Mouse (Mus musculus): ENCODE results near the gene Scin. TPM values are rescaled to one million over a fixed set of nuclear protein-coding genes. Genes with fewer than 3 reads are reported as not detected.
"Not testable (repeated sequence)": the region's sequence is repeated elsewhere in the genome, so short reads cannot be mapped to it uniquely, and the experiment has no call there.

Scin gene
- 1 to 10 TPM; 1.4 to 2.5 (median 2.0) TPM for total RNA-seq (2022)

DNA sequence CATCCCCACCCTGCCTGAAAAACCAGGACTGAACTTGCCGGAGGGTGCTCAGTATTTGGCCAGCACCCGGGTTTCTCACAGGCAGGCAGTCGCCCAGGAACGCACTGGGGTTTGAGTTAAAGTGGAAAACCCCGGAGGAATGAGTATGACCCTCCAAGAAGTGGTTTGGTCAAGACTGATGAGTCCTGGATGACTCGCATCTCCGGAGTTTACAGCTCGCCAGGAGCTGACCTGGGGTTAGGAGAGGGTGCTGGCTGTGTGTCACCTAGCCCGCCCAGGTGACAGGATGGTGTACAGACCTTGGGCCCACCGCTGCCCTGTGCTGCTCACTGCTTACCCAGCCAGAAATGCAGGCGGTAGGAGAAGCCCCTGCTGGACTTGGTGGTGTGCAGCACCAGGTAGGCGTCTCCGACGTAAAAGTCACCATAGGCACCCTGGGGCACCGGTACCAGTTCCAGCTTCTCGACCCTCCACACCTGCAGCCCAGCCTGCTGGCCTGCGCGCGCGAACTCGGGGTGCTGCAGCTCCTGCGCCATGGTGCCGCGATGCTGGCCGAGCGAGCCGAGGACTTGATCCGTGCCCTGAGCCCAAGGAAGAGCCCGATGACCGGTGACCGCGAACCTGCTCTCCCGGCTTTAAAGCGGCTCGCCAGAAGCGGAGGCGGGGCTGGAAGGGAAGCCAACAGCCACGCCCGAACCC is at the start of gene Scin:
Gene Scin (minus strand): TSS at position 656 of the 699 bp plus-strand sequence.
- no peak for DNase-seq (ENCODE audit: low spot score in 2 of 2)

DNA sequence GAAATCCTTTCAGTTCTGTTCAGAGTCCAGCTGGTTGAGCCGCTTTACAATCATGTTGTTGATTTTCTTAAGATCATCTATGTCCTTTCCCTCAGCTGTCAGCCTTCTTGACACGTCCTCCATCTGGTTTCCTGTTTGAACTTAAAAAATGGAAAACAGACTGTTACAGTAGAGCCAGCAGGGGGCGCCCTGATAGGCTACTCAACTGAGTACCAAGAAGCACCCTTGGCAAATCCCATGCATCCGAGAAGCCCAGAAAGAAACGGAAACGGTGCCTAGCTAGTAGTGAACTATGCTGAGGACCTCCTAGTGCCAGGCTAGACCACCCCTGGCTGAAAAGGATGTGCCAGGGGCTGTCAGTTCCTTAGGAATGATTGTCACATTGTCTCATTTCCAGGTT is 43.1 kb upstream of the Scin start:
- no peak for DNase-seq (ENCODE audit: low spot score in 2 of 2)

DNA sequence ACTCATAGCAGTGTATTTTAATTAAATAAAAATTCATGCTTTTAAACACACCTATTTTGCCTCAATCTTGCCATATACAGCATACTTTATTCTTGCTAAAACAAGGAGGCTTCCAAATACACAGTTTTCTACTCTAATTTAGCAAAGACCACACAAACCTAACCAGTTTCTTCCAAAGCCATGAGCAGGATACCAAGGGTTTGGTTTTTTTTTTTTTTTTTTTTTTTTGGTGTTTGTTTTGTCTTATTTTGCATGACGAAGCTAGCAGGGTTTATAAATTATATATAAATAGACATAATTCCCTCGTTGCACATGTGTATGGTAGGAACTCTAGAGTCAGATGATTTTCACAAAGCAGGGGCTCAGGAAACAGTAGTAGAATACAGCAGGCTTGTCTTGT is 42.1 kb upstream of the Scin start:
- DNase-seq (ENCODE audit: low spot score in 2 of 2), result no peak

DNA sequence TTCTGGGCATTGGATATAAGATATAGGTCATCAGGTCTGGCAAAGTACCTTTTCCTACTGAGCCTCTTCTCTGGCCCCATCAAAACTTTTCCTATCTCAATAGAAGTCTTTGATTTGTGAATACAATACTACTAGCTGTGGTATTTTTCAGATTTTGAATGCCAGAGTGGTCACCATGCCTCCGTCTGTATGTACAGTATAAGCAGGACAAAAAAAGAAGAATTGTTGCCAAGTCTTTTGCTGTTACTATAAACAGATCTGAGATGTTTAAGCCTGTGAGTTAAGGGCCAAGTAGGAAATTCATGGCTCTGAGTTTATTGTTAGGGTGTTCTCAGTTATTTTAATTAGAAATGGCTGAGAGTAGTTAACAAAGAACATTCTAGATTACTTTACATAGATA is 41.1 kb upstream of the Scin start:
- not testable (repeated sequence) for DNase-seq (ENCODE audit: low spot score in 2 of 2)

DNA sequence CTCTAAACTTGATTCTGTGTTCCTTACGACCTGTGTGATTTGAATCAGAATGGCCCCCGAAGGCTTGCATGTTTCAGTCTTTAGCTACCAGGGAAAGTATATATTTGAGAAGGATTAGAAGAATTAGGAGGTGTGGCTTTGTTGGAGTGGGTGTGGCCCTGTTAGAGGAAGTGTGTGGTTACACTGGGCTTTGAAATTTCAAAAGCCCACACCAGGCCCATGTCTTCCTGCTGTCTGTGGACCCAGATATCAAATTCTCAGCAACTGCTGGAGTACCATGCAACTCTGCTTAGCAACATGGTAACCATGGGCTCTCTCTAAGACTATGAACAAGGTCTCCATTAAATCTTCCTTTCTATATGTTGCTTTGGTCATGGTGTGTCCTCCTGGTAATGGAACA is 37.6 kb upstream of the Scin start:
- DNase-seq (ENCODE audit: low spot score in 2 of 2), result no peak

DNA sequence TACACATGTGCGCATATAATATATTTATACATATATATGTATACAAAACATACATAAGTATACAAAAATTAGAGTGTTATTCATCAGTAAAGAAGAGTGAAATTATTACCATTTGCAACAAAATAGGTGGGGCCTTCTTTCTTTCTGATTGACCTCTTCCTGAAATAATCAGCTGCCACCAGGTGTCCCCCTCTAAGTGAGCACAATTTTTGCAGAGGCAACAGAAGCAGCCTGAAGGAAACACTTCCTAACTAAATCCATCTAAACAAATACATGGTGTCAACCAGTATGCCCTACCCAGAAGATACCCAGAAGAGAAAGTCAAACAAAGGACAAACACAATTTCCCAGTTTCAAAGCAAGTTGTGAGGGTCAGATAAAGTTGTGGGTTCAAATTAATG is 35.6 kb upstream of the Scin start:
- DNase-seq (ENCODE audit: low spot score in 2 of 2), result no peak

DNA sequence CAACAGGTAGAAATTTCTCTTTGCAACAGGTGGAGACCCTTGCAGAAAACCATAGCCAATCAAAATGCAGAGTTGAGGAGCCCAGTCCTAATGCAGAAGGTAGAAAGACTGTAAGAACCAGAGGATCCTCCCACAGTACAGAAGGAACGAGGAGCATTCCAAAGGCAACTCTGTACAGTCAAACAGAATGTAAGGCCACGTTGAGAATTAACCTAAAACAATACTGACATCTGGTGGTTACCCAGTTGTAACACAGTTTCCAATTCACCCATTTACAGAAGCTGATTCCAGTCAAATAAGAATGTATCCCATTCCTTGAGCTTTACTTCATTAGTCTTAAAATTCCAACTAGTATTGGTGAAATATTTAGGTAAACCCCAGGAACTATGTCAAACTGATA is 30.6 kb upstream of the Scin start:
- no peak for DNase-seq (ENCODE audit: low spot score in 2 of 2)

DNA sequence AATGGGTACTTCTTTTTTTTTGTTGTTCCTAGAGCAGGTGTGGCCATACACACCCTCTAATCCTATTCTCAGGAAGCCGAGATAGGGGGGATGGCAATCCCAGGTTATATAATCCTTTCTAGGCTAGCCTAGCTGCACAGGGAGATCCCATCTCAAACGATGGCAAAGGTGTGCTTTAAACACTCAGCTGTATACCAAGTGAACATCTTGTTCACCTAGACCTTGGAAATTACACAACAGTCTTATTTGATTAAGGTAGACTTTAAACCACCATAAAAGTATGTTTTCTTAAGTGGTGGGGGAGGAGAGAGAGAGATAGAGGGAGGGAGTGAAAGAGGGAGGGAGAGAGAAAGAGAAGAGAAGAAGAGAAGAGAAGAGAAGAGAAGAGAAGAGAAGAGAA is 26.7 kb upstream of the Scin start:
- no peak for DNase-seq (ENCODE audit: low spot score in 2 of 2)

DNA sequence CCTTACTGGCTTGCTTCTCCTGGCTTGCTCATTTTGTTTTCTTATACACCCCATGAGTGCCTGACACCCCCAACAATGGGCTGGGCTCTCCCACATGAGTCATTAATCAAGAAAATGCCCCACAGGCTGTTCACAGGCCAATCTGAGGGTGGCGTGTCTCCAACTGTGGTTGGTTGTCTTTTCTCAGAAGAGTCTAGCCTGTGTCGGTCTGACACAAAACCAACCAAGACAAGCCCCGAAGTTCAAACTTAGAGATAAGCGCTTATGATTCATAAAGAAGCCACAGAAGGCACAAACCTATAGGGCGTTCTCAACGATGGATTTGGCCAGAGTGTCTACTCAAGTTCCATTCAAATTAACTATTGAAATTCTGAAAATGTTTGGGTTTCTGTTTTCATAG is 20.2 kb upstream of the Scin start:
- no peak for DNase-seq (ENCODE audit: low spot score in 2 of 2)

DNA sequence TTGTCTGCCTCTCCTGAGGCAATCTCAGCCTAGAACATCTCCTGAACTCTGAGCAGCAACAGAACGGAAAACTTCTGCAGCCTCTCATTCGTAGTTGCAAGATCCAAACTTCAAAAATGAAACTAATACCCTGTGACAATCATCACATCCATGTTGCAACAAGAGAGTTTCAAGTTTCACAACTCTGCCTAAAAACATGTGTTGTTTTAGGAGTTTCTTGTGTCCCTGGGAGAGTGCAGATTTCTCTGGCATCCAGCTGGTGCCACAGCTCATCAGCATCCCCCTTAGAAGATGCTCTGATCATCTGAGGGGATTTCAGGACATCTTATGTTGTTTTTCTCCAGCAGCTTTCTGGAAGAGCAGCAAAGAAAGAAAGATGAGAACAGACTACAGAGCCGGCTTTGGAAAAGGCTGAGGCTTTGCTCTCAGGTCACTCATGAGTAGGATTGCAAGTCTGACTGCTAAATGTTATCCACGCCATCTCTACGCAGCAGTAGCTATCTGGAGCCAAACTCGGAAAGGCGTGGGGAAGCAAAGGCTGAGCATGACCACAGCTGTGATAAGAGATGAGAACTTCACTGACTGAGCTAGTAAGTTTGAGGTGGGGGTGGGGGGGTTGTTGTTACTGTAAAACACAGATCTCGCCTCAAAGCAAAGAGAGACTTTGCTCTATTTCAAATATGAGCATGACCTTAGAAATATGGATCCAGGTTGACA is 18.5 kb upstream of the Scin start:
- no peak for DNase-seq (ENCODE audit: low spot score in 2 of 2)

DNA sequence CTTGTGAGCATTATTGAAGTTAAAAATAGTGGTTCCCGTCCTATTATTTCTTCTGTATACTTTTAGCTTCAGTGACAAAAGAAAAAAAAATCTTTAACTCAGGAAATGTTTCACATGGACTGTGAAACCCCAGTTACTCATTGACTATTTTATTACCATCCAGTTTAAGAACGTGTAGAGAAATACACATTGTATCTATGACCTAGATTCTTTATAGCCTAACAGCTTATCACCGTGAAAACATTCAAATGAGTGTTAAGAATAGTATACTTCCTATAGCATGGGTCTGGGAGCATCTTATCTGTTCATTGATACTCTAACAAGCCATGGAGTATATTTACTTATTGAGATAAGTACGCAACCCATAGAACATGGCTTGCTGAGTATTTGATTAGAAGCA is 13.3 kb upstream of the Scin start:
- DNase-seq (ENCODE audit: low spot score in 2 of 2), result no peak

DNA sequence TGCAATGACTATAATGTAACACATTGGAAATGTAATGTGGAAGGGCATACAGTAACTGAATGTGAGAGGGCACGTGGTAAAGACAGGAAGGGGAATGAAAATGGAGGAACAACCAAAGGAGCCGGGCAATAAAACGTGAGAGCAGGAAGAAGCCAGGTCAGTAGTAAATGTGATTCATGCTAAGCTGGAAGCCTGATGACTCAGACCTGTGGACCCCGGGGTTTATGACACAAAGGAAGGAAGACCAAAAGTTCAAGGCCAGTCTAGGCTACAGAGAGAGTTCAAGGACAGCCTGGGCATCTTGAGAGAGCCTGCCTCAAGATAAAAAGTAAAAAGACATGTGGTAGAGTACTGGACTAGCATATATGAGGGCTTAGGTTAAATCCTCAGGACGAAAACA is 12.5 kb upstream of the Scin start:
- DNase-seq (ENCODE audit: low spot score in 2 of 2), result no peak

DNA sequence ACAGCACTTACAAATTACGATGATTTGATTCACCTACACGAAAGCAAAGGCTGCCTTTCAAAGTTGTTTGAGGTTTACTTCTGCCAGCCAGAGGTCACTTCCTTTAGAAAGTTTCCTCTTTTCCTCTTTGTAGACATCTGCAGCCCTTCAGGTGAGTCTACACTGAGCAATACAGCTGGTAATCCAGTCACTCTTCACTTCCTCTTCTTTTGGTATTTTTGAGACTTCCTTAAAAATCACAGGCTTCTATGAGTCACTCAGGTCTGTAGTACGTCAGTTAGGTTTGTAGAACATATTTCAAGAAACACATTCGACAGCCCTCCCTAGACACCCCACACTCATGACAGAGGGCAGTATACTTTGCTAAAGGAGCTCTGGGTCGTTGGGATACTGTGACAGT is 6.7 kb upstream of the Scin start:
- DNase-seq (ENCODE audit: low spot score in 2 of 2), result no peak

DNA sequence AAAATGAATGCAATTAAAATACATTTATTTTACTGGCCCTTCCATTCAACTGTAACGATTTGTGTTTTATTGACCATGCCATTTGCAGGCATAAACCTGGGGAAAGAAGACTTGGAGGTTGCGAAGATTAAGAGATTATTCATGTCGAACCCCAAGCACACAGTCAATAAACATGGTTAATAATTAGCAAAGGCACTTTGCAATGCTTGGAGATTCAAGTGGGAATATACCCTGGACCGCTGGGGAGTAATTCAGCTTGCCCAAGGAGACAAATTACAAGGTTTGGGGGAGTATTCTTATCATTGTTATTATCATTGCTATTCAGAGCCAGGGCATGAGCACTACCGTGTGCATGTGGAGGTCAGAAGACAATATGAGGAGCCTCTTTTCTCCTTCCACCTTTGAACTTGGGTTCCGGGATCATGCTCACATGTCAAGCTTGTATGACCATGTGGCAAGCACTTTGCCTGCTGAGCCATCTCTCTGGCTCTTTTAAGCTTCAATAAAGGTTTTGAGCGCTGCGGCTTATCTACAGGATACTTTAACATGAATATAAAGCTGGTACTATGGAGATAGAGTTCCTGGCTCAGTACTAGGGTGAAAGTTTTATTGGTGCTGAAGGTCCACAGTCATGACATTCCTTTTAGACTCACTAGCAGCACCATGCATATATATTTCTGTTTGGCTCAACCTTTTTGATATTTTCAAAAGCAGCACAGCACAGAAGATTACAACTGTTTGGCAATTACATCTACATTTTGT is 5.6 kb upstream of the Scin start:
- no peak for DNase-seq (ENCODE audit: low spot score in 2 of 2)

DNA sequence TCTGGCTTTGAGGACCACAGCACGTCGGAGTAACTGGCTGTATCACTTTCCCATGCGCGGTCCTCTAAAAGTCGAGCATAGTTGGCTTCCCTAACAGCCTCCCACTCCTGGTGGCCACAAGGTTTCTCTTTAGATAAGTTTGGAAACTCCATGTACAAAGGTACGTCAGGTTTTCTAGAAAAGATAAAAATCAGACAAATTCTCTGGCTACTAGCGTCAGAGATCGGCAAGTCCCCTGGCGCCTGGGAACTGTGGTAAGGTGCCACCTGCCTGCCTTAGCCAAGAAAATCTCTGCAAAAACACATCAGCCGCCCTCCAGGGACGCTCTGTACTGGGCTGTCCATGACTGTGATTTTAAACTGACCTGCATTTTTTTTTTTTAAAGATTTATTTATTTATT is 501 bp upstream of the Scin start:
- no peak for DNase-seq (ENCODE audit: low spot score in 2 of 2)

DNA sequence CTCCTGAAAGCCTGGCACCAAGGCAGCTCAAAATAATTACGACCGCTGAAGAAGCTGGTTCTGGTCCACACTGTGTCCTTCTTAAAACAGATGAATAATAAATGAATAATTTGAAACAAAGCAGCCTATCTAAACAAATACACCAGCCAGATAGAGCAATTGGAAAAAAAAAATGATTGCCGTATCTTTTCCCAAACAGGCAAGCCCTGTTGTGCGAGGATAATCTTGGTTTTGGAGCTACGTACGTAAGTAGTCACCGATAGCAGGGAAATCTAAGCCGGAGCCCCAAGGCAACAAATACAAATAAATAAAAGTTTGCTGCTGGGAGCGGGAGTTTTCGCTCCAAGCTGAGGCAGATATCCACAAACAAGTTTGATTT is 845 bp downstream of the Scin start:
- DNase-seq (ENCODE audit: low spot score in 2 of 2), result no peak

DNA sequence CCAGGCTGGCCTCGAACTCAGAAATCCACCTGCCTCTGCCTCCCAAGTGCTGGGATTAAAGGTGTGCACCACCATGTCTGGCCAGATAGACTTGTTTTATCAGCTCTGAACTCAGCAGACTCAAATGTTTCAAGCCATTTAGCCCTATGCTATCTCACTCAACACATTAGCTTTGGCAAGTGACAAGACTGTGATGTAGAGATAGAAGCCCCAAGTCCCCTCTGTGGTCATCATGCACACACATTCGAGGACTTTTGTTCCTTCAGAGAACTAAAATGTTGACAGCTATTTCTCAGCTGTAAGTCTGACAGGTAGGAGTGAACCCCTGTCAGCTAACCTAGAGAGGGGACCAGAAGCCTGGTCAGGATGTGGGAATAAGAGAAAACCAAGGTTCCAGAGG is 15.2 kb downstream of the Scin start:
- no peak for DNase-seq (ENCODE audit: low spot score in 2 of 2)

DNA sequence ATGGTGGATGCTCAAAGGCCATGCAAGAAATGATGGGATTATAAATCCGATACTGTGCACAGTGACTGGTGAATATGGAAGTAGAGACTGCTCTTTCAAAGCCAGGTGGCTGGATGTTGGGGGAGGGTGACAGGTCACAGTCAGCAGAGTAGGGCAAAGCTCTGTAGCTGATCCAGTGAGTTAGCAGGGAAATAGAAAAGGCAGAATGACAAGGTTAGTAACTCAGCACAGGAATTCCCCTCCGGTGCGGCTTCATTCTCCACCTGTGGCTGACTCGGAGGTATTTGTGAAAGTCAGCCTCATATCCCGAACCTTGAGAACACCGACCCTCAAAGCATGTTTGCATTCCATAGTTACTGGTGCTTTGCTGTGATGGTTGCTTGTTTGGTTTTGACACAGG is 17.0 kb downstream of the Scin start:
- no peak for DNase-seq (ENCODE audit: low spot score in 2 of 2)

DNA sequence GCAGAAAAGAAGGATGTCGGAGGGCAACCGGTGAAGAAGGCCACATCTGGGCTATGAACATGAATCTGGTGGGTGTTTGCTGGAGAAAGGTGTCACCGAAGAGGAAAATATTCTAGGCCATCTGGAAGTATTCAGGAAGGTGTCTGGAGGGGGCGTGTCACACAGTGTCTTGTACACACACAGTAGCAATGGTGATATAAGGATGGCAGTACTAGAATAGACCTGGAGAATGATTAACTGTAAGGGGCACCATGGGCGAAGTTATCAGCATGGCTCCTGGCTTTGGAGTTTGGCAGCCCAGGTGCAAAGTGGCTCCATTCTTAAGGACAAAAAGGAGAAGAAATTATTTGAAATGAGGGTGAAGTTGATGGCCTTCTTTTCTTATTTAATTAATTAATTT is 17.8 kb downstream of the Scin start:
- DNase-seq (ENCODE audit: low spot score in 2 of 2), result no peak

DNA sequence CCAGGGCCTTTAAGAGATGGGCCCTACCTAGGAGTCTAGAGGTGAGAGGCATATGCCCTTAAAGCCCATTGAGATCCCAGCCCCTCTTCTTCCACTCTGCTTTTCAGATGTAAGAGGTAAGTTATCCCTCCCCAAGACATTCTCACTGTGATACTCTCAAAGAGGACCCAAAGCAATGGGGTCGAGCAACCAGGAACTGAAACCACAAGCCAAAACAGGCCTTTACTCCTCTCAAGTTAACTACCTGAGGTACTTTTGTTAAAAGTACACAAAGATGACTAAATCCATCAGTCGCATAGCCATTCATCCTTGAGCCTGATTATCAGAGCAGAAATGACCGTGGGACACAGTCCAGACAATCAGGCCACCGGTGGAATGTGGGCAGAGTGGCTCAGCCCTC is 19.1 kb downstream of the Scin start:
- DNase-seq (ENCODE audit: low spot score in 2 of 2), result no peak

DNA sequence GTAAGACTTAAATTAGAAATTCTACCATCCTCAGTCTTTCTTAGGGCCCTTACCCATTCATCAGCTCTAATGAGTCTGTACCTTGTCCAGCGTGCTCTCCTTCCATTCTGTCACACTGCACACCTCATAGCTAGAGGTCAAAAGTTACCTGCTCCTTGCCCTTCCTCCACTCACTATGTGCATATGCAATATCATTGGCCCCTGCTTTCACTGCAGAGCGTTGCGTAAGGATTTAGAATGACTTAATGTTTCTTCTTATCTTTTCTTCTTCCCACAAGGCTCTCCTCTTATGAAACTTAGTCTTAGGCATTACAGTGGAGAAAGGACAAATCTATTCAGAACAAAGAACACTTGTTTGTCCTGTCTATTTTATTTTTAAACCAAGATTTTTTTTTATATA is 20.0 kb downstream of the Scin start:
- DNase-seq (ENCODE audit: low spot score in 2 of 2), result no peak

DNA sequence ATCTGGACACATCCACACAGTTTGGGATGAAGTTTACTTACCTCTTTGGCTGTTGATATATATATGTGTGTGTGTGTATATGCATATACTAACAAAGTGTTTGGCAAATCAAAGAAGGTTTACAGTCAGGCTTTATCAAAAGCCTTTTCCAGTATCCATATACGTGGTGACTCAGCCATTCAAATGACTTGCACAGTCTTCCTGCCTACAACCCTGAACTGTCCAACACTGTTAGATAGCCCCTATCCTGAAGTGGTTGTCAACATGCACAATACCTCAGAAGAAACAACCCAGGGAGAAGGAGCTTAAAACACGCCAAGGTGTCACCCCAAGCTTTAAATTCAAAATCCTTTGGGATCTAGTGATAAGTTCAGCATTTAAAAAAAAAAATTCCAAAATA is 20.4 kb downstream of the Scin start:
- DNase-seq (ENCODE audit: low spot score in 2 of 2), result no peak

DNA sequence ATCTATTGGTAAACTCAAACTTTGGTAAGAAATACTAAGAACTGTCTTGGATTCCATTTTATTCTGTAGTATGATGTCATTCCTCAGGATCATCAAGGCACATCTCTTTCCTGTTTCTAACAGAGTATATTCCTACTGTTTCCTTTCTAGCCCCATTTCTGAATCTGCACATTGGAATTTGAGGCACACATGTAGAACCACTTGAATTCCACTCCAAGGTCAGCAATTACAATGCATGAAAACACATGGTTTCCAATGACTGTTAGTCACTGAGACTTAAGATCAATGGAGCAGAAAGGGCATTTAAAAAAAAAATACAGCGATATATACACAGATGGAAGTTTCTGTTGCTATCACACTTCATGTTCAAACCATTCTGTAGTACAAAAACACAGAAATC is 24.8 kb downstream of the Scin start:
- DNase-seq (ENCODE audit: low spot score in 2 of 2), result no peak

All from layer of hippocampus, adult 8-10 months (tissue).